Mouse (Mus musculus) erythroblast, adult 5-6 weeks (primary cell): Measurements from ENCODE around the gene Idh3a. TPM values are rescaled to one million over a fixed set of nuclear protein-coding genes. Genes with fewer than 3 reads are reported as not detected.
A peak's percentile ranks its signal among the peaks of the same experiment; 100 is the strongest.

Experiments used
- ATAC-seq: replicated peaks from 2 replicates; pipeline ENCODE4 v1.8.0; 2016; ENCODE audit warnings: moderate number of reproducible peaks, mild to moderate bottlenecking, moderate TSS enrichment, inconsistent platforms; ENCODE audit not compliant: poor library complexity, low FRiP score, severe bottlenecking
- total RNA-seq, 2 experiments: library from RNA; stranded (forward) in 1 of 2; stranded (reverse) in 1 of 2; fragments of 150-400 nt in 1 of 2; fragments of 200-764, 138-1000 nt in 1 of 2; gene quantifications; 2 replicates each; pipeline versions ENCODE4 v1.2.3 to v1.2.4; 2015 to 2017; ENCODE audit warnings: low replicate concordance in 2 of 2

Gene Idh3a
- total RNA-seq (2015; ENCODE audit: low replicate concordance) (19.6 and 33.4 TPM in 2 replicates), total RNA-seq (2017; ENCODE audit: low replicate concordance) (12.0 and 16.0 TPM in 2 replicates)

DNA sequence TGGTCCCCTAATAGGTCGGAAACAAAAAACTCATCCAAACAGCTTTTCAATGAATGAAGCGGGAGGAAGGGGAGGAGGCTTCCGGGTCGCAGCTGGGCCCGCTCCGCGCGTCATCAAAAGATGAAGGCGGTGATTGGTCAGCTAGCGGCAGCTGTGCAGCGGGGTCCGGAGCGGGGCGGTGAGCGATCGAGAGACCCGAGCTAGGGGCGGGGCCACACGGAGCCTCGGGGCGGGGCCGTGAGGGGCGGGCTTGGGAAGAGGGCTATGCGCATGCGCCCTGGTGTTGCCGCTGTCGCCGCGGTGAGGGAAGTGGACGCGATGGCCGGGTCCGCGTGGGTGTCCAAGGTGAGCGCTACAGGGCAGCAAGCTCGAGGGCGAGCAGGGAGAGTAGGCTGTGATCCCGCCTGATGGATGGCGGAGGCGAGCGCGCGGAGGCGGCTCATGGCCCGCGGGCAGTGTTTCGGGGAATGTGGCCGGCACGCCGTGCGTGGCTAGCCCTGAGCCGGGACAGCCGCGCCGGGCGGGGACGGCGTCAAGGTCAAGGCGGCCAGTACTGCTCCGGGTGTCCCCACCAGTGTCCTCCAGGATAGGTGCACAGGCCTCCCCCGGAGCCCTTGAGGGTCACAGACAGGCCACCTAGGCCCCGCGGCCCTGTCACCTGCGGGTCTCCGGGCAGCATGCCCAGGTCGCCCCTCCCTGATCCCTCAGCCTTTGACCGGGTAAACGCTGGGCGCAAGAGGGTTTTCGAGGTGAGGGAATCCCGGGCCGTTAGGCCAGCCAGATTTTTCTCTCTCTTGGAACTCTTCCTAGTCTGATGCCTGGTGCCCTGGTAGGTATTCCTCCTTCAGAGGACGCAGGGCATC, at the start of gene Idh3a:
Gene Idh3a, plus strand, starts transcription at position 136 of the 863 bp plus-strand sequence.
- ATAC-seq, result peak; percentile 96

DNA sequence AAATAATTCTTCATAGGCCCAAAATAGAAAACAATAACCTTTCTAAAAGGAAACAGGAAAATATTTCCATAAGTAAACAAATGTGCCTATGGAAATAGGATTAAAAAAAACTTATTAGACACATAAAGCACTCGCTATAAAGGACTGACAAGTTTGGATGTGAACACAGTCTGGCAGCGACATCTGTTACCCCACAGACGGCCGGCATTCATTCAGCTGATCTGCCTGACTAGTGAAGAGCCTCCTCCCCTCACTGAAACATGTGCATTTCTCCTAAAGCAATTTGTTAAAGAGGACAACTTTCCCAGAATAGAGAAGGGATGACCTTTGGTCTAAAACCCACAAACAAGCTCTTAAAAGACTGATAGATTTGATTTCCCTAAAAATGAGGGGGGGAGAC, 49.1 kb upstream of the Idh3a start:
- ATAC-seq, result no peak

DNA sequence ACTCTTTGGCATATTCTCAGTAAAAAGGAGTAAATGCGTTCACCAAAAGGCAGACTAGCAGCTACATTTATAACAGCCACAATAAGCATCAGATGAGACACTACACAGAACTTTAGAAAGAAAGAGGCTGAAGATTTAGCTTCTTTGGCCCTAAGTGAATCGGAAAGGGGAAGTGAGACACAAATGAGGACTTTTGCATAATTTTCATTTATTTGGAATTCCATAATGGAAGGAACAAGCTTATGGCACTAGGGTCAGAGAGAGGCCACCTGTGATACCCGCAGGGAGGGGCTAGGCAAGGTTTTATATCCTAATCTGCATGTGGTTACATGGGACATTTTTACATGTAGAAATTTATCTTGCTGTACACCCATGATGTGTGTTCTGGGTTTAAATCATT, 48.7 kb upstream of the Idh3a start:
- ATAC-seq, result no peak

DNA sequence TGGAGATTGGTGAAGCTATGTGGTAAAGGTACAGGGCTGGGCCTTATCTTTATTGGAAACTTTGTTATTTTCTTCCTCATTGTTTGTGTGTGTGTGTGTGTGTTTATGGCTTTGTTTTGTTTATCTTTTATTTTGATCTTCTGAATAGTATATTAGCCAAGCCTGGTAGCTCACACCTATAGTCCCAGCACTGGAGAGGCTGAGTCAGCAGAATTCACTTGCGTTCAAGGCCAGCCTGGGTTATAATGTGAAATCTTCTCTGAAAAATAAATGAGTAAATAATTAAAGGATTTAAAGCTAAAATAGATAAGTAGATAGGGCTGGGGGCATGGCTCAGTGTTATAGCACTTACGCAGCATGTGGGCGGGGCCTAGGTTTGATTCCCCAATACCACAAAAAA, 47.9 kb upstream of the Idh3a start:
- ATAC-seq, result no peak

DNA sequence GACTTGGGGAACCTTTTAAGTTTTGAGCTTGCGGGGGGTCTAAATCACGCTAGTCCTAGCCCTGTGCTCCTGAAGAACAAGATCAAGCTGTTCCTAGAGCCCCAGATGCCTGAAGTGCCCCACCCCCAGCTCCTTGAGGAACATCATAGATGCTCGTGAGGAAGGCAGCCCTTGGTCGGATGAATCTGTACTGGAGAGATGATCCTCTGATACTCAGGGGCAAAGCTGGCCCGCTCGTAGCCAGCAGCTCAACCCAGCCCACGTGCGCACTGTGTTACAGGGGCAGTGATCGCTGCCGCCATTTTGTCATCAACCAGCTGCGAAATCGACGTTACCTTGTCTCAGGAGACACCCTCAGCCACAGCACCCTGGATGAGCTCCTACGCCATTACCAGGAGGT, 47.5 kb upstream of the Idh3a start, which contains the start of gene Sh2d7:
Gene Sh2d7, plus strand, starts transcription at position 301 of the 400 bp plus-strand sequence.
- no peak for ATAC-seq

DNA sequence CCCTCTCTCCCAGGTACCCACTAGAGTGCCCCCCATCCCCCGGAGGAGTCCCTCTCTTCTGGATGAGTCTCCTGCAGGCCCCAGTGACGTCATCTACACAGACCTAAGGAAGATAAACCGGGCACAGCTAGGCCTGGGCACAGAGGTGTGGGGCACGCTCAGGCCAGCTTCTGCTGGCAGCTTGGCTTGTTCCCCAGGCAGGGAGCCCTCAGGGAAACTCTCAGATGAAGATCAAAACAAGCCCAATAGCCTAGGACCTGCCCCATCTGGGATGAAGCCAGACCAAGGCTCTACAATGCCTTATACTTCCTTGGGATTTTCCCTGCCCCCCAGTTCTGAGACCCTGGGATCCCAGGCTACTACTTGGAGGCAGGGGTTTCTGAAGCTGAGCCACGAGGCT, 45.3 kb upstream of the Idh3a start:
- no peak for ATAC-seq

DNA sequence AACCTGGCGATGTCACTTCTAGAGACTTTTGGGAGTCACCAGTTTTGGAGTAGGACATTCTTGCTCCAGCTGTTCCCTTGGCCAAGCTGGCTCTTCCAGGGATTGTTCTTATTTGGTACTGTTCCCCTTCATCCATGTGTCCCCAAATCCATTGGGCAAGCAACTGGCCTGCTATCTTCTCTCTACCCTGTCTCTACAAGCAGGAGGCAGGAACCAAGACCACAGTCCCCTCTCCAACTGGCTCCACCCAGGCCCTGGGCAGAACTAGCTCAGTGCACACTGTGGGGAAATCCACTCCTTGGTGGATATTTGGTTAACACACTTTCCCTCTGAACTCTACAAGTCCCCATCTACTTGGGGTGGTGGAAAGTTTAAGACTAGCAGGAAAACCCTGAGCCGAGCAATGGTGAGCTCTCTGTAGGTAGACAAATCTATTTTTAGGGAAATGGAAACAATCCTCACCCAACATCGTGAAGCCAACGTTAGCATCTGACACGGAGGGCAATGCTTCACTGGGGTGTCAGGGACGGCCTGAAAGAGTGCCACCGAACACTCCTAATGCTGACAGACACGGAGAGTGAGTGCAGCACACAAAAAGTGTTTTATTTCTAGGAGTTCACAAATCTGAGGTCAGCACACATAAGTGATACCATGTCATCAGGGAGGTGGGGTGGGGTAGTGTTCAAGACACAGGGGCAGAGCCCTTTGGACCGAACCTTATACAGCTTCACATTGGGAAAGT, 41.8 kb upstream of the Idh3a start:
- ATAC-seq, result no peak

DNA sequence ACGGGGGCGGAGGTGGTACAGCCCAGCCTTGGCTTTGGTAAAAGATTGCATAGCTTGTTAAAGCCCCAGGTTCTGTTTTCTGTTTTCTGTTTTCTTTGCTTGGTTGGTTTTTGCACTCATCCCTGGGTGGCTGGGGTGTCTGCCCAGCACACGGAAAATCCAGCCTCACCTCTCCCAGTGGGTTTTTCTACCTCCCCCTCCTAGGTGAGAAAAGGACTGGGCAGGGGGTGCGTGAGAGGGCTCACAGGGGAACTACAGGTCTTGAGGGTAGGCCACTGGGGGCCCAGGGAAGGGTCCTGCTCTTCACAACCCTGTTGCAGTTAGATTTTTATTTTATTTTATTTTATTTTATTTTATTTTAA, 41.2 kb upstream of the Idh3a start:
- ATAC-seq, result no peak

DNA sequence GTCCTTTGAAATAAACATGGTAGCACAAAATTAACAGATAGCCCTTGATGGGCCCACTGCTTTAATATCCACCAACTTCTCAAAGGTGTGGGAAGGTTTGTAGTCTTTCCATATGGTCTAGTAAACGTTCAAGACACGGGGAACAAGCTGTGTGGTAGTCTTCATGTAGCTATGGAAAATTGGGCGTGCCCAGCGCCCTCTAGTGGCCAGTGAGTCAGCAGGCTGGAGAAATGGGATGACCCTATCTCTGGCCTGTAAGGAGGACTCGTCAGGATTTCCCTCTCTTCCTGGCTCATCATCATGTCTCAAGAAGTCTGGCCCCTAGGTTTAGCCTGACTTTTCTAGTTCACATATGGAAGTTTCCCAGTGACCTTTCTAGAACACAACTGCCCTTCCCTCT, 38.6 kb upstream of the Idh3a start:
- peak; percentile 58; the same call in 1 of the 2 replicates for ATAC-seq

DNA sequence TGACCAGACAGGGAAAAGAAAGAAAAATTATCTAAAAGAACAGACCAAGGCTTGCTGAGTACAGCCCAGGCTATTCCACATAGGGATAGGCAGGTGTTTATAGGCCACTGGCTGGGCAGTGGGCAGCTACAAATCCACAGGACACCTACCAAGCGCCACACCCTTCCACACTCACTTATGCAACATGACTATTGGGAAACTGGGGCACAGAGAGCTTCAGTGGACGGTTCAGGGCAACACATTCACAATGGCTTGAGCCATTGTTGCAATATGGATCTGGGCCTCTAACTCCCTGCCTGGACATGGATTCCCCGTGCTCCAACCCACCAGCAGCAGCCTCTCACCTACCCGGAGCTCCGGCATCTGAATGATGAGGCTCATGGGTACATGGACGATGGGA, 36.7 kb upstream of the Idh3a start:
- ATAC-seq, result no peak

DNA sequence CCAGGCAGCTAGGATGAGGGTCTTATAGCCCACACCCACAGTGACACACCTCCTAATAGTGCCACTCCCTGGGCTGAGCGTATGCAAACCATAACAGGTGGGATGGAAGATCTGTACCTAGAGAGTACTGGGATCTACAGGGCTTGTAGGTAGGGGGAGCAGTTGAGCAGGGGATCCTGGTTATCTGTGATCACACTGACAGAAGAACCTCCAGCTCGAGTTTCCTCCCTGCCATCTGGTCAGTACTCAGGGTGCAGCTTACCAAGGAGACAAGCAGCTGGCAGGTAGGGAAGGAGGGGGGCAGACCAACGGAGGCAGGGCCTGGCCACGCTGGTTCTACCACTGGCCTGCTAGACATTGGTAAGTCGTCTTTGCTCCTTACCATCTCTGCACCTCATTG, 33.7 kb upstream of the Idh3a start:
- ATAC-seq, result no peak

DNA sequence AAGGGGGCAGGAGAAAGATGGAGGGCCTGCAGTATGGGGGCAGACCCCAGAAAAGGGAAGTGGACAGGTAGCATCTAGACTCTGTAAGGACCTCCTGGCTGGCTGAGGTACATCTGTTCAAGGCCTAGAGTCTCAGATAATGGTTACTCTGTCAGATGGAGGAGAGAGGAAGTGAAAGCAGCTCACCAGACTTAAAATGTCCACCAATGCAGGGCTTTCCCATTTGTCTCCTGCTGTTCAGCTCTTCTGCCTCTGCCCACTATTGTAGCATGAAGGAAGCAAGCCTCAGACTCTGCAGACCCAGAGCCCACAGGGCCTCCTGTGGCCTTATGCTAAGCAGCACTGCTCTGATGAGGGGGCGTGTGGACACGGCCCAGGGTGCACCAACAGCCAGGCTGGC, 31.1 kb upstream of the Idh3a start:
- no peak for ATAC-seq

DNA sequence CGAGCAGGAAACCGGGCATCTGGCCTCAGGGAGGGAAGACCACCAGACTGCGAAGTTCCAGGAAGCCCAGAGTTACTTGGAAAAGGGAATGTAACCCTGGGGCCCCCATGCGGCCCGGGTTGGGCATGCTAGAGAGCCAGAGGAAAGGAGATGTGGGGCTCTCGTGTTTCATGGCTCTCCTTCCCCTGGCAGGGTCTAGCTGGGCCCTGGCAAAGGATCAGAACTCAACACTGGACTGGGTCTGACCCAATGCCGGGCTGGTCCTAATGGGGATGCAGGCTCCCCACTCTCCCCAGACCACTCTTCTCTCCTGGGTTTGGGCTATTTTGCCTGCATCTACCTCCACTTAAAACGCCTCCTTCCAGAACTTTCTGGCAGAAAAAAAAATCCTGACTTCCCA, 27.4 kb upstream of the Idh3a start:
- ATAC-seq, result no peak

DNA sequence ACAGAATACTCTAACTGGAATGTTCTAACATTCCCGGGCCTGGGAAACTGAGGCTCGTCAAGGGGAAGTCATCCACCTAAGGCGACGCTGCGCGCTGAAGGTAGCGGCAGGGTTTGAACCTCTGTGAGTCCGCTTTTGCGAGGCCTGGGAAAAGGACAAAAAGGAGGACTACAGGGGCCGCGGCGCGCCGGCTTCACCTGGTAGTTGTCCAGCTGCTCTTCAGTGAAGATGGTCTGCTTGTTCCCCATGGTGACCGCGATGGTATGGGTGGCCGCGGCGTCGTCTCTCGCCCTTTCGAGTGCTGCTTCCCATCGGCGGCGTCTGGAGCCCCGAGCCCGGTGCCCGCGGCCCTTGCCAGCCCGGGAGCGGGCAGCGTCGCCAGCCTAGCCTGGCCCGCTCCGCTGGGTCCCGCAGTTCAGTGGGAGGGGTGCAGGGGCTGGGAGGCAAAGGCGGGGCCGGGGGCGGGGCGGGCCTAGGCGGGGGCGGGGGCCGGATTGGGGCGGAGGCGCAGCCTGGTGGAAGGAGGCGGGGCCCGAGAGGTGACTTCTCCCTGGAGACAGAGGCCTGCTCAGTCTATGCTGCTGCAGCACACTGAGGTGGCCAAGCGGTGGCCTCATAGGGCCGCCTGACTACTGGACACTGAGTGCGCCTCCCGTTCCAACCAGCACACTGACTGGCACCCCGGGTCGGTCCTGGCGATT, 26.2 kb upstream of the Idh3a start, which contains the start of gene Cib2:
Gene Cib2, minus strand, starts transcription at position 448 of the 701 bp plus-strand sequence.
- ATAC-seq, result peak; percentile 90

DNA sequence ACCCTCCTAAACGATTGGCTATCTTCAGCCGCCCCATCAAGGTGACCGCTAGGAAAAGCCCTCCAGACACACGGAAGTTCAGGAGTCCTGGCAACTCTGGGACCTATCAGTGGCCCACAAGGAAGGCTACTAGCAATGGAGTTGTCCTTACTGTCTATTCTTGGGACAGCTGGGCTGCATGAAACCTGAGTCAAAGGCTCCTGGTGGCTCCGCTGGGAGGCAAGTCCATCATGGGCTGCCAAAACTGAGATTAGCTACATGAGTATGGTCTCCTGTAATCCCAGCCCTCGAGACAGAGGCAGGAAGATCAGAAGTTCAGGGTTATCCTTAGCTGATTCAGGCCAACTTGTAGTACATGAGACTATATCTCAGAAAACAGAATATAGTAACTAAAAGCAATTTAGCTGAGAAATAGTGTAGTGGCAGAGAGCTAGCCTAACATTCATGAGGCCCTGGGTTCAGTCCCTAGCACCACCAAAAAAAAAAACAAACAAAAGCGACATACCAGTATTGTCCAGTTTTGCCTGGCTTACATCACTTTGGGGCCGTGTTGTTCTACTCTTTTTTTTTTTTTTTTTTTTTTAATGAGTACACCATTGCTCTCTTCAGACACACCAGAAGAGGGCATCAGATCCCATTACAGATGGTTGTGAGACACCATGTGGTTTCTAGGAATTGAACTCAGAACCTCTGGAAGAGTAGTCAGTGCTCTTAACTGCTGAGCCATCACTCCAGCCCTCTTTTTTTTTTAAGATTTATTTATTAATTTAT, 25.1 kb upstream of the Idh3a start:
- no peak for ATAC-seq

DNA sequence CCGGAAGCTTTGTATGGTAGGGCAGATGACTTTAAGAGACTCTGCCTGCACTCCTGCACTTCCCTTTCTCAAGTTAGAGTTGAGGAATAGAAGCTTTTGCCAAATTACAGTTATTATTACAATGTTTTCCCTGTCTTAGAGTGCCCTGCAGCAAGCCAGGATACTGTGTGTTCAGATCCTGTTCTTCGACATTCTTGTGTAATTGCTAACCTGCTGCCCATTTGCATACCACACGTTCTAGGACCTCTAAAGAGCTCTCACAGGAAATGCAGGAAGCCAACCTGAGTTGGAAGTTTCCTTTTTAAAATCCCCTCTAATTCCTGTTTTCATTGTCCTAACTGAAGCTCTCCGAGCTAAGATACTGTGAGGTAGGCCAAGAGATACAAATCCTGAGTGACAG, 19.2 kb upstream of the Idh3a start:
- ATAC-seq, result no peak

DNA sequence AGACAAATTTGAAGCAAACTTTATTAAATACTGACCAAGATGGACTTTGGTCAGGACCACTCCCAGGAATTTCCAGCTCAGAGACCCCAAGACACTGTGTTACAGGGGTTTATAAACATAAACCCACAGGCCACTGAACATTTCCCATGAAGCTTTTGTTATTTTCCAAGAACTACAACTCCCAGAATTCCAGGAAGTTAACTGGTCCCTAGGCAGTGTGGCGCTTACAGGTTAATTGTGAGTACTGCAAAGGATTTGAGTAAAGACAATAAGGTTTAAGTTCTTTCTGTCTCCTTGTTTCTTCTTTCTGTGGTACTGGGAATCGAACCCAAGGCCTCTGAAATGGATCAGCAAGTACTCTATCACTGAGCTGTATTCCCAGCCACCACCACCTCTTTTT, 17.4 kb upstream of the Idh3a start:
- no peak for ATAC-seq

DNA sequence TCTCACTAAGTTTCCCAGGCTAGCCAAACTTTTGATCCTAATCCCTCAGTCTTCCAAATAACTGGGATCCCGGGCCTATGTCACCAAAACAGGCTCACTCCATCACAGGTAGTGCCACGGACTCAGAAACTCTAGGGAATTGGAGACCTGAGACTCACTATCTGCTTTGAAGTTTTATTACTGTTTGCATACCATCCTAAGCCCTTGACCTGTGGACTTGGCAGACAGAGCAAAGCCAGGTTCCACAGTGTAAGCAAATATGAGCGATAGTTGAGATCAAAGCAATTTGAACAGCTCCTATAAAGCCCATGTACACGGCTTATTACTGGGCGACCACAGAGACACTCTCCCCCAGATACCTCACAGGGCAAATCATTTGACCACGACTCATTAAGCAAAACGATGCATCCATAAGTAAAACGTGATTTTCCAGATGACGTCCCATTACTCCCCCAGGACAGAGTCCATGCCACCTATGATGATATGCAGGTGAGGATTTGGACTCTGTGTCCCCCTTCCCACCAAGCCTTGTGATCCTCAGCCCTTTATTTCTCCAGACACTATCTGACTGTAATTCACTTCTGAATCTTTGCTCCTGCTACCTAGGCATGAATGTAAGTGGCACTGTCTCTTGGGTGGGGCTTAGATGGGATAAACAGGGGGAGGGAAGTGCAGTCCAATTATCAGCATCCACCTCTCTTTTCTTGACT, 14.8 kb upstream of the Idh3a start:
- ATAC-seq, result no peak

DNA sequence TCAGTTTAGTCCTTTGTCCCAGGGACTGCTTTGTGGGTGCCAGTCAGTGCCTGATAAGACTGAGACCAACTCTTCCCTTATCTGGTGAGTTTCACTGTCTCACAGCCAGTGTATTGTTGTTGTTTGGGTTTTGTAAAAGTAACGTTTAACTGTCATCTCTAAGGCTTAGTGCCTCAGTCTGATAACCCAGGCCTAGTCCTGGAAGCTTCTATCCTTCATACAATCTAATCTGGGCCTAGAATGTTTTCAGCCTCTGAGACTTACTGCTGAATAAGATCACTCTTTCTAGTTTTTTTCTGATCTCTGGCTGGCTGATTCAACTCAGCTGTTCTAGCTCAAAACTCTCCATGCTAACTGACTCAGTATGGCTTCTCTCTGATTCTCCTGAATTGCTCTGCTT, 2.4 kb upstream of the Idh3a start:
- no peak for ATAC-seq
